Mouse (Mus musculus): Measurements from ENCODE around the gene Rapgef3. TPM values are rescaled to one million over a fixed set of nuclear protein-coding genes. Genes with fewer than 3 reads are reported as not detected.

Gene Rapgef3
- polyA plus RNA-seq, 1 experiment from 2014 or later, result 1.8 TPM

DNA sequence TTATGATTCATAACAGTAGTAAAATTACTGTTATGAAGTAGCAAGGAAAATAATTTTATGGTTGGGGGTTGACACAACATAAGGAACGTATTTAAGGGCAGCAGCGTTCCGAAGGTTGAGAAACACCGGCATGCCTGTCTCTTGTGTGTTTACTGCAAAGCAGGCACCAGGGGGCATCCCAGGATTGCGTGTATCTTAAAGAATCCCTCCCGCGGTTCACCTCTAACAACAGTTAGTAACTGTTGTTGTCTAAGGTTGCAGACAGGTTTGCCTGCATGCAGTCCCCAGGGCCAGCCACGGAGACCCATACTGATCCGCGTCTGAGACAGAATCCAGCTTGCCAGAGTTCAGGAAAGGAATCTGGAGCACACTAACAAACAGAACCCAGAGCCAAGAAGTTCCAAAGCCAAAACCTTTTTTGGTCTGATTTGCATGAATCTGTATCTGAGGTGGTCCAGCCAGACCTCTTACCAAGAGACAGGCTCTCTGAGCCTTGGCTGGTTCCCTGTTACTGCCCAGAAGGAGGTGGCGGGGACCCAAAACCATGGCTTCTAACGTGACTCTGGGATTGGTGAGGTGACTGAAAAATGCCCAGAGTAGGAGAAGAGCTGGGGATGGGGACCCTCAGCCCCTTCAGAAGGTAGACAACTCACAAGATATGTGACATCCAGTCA lies 49.8 kb downstream of the Rapgef3 start:
- H3K27ac ChIP-seq, result no peak overlapping the region
- no peaks in the 10 kb centered on the region; the same call in 1 of the 2 replicates for H3K9me3 ChIP-seq (replicated peaks)
- H3K9ac ChIP-seq, result no peak overlapping the region
- peaks cover 7% of the 10 kb centered on the region; the same call in 1 of the 2 replicates for H3K27me3 ChIP-seq
- no peaks in the 10 kb centered on the region for H3K36me3 ChIP-seq
- 25% methylated on average over 12 of the region's 12 CpGs for WGBS (ENCODE audit: insufficient replicate concordance)
- no peak for DNase-seq
- H3K4me1 ChIP-seq (replicated peaks), result no peaks in the 10 kb centered on the region
- no peak overlapping the region for H3K4me2 ChIP-seq
- no peak for ATAC-seq (ENCODE audit: low read depth)
- H3K4me3 ChIP-seq (replicated peaks), result no peak overlapping the region

DNA sequence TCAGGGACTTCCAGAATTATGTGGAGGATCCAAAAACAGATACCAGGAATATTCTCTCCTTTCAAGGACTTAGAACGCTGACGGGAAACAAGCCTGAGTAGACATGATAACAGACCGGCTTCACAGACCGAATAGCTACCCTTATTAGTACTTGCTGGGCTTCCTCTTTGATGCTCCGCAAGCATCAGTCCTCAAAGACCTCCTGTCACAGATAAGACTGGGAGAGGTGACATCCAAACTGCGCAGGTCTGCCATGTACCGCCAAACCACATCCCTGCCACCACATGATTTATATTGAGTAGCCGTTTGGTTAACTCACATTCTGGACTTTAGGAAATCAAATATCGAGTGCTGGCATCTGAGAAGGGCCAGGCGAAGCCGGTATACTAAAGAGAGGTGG lies 51.0 kb downstream of the Rapgef3 start:
- Histone ChIP-seq H3K4me2 (no peak overlapping the region), H3K27ac (no peak overlapping the region), H3K9me3 (replicated peaks) (no peaks in the 10 kb centered on the region; the same call in 1 of the 2 replicates), H3K4me3 (replicated peaks) (no peak overlapping the region), H3K9ac (no peak overlapping the region), H3K36me3 (no peaks in the 10 kb centered on the region), H3K4me1 (replicated peaks) (no peaks in the 10 kb centered on the region; the same call in 1 of the 2 replicates), H3K27me3 (peaks cover 12% of the 10 kb centered on the region)
- ATAC-seq (ENCODE audit: low read depth), result no peak
- no peak for DNase-seq
- 55% methylated on average over 11 of the region's 11 CpGs for WGBS (ENCODE audit: insufficient replicate concordance)

DNA sequence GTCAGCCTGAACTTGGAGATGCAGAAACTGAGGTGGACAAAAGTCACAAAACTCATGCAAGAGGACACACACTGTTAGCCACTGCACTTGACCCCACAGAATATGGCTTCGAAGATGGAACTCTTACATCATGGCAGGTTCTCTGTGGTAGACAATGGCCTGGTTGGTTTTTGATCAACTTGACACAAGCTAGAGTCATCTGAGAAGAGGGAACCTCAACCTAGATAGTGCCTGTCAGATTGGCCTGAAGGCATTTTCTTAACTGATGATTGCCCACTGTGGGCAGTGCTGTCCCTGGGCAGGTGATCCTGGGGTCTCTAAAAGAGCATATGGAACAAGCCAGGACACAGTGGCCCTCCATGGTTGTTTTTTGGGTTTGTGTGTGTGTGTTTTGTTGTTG lies 52.0 kb downstream of the Rapgef3 start:
- 68% methylated on average over 1 of the region's 1 CpGs for WGBS (ENCODE audit: insufficient replicate concordance)
- Histone ChIP-seq H3K9ac (no peak overlapping the region), H3K27ac (no peak overlapping the region), H3K4me1 (replicated peaks) (no peaks in the 10 kb centered on the region; the same call in 1 of the 2 replicates), H3K4me2 (no peak overlapping the region), H3K36me3 (no peaks in the 10 kb centered on the region), H3K27me3 (peaks cover 12% of the 10 kb centered on the region), H3K4me3 (replicated peaks) (no peak overlapping the region), H3K9me3 (replicated peaks) (no peaks in the 10 kb centered on the region; the same call in 1 of the 2 replicates)
- ATAC-seq (ENCODE audit: low read depth) (no peak), DNase-seq (no peak)

GRCm38 (mm10) chr15:97715083-97715482 lies 52.7 kb downstream of the Rapgef3 start:
- Histone ChIP-seq H3K4me3 (replicated peaks) (no peak overlapping the region), H3K27me3 (peaks cover 12% of the 10 kb centered on the region), H3K36me3 (no peaks in the 10 kb centered on the region), H3K9me3 (replicated peaks) (no peaks in the 10 kb centered on the region; the same call in 1 of the 2 replicates), H3K9ac (no peak overlapping the region), H3K4me1 (replicated peaks) (no peaks in the 10 kb centered on the region; the same call in 1 of the 2 replicates), H3K4me2 (no peak overlapping the region), H3K27ac (no peak overlapping the region)
- 80% methylated on average over 8 of the region's 8 CpGs for WGBS (ENCODE audit: insufficient replicate concordance)
- ATAC-seq (ENCODE audit: low read depth) (no peak), DNase-seq (no peak)

- Histone ChIP-seq H3K27me3 (peaks cover 4% of the 10 kb centered on the region; the same call in 1 of the 2 replicates), H3K4me1 (replicated peaks) (no peaks in the 10 kb centered on the region; the same call in 1 of the 2 replicates), H3K36me3 (no peaks in the 10 kb centered on the region), H3K27ac (no peak overlapping the region), H3K4me2 (no peak overlapping the region), H3K9me3 (replicated peaks) (no peaks in the 10 kb centered on the region; the same call in 1 of the 2 replicates), H3K9ac (no peak overlapping the region), H3K4me3 (replicated peaks) (no peak overlapping the region)
- ATAC-seq (ENCODE audit: low read depth), result no peak
- DNase-seq, result no peak
- 53% methylated on average over 6 of the region's 6 CpGs for WGBS (ENCODE audit: insufficient replicate concordance)
These were observed 55.2 kb downstream of the Rapgef3 start for GRCm38 (mm10) chr15:97712546-97712945.

- no peak for ATAC-seq (ENCODE audit: low read depth)
- H3K4me1 ChIP-seq (replicated peaks), result peaks cover 6% of the 10 kb centered on the region
- H3K27ac ChIP-seq, result no peak overlapping the region
- H3K9me3 ChIP-seq (replicated peaks), result no peaks in the 10 kb centered on the region; the same call in 1 of the 2 replicates
- H3K4me2 ChIP-seq, result no peak overlapping the region
- no peak overlapping the region for H3K9ac ChIP-seq
- 63% methylated on average over 6 of the region's 6 CpGs for whole genome bisulfite sequencing (ENCODE audit: insufficient replicate concordance)
- no peak overlapping the region for H3K4me3 ChIP-seq (replicated peaks)
- no peak for DNase-seq
- peaks cover 4% of the 10 kb centered on the region; the same call in 1 of the 2 replicates for H3K27me3 ChIP-seq
- no peaks in the 10 kb centered on the region for H3K36me3 ChIP-seq
These were observed 56.9 kb downstream of the Rapgef3 start for GRCm38 (mm10) chr15:97710906-97711305.

GRCm38 (mm10) chr15:97705211-97706050 lies 62.3 kb downstream of the Rapgef3 start, which contains the start of gene Rpap3:
Rpap3 (minus strand) TSS chr15:97705825.
- Histone ChIP-seq H3K4me2 (peak within 1 kb of the TSS; percentile 89), H3K9ac (peak within 1 kb of the TSS; percentile 86), H3K4me1 (replicated peaks) (peaks cover 23% of the 10 kb centered on the region), H3K27me3 (no peaks in the 10 kb centered on the region), H3K4me3 (replicated peaks) (peak within 1 kb of the TSS; percentile 92), H3K36me3 (peaks cover 25% of the 10 kb centered on the region), H3K27ac (0 out of 2 replicates have a peak within 1 kb of the TSS, but pooled peaks have one; percentile 23), H3K9me3 (replicated peaks) (no peaks in the 10 kb centered on the region)
- WGBS (ENCODE audit: insufficient replicate concordance), result under 1% methylated on average over 70 of the region's 71 CpGs
- DNase-seq, result peak; percentile 75
- ATAC-seq (ENCODE audit: low read depth), result peak; percentile 96

DNA sequence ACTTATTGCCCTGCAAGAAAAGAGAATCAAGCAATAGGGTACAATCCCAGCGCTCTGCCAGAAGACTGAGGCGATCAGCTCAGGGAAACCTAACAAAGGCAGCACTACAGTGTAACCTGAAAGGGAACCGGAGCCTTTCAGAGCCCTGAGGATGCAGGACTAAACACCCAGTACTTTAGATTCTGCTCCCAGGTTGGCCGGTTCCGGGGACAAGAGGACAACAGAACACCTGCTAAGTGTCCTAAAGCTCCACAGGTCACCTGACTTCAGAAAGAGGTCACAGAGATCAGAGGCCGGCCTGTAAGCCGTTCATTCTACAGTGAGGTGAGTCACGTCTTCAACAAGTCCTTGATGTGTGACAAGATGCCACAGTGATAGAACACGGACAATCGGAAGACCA lies 71.2 kb downstream of the Rapgef3 start:
- Histone ChIP-seq H3K27ac (no peak overlapping the region), H3K4me2 (no peak overlapping the region), H3K4me3 (replicated peaks) (no peak overlapping the region), H3K36me3 (peaks cover 89% of the 10 kb centered on the region), H3K9ac (no peak overlapping the region), H3K9me3 (replicated peaks) (no peaks in the 10 kb centered on the region), H3K27me3 (no peaks in the 10 kb centered on the region), H3K4me1 (replicated peaks) (no peaks in the 10 kb centered on the region)
- WGBS (ENCODE audit: insufficient replicate concordance), result 82% methylated on average over 10 of the region's 10 CpGs
- DNase-seq (no peak), ATAC-seq (ENCODE audit: low read depth) (no peak)

Other genes with a start within 250 kb of the Rapgef3 start
- 13.1 and 17.4 TPM in 2 replicates for gene Rpap3, start 62.1 kb downstream of the Rapgef3 start, polyA plus RNA-seq (2015; fragmentation: Nextera tagmentation; extraction: Ambion mirVana)
- gene Endou, start 36.6 kb downstream of the Rapgef3 start, polyA plus RNA-seq (2015; fragmentation: Nextera tagmentation; extraction: Ambion mirVana), result 0.07 TPM in 1 of 2 replicates, not detected in the other
- 89.5 and 101 TPM in 2 replicates for gene Slc48a1, start 10.5 kb upstream of the Rapgef3 start, polyA plus RNA-seq (2015; fragmentation: Nextera tagmentation; extraction: Ambion mirVana)
- gene Hdac7, start 76.5 kb upstream of the Rapgef3 start, polyA plus RNA-seq (2015; fragmentation: Nextera tagmentation; extraction: Ambion mirVana), result 8.0 and 8.3 TPM in 2 replicates
- gene Vdr, start 142.7 kb upstream of the Rapgef3 start, polyA plus RNA-seq (2015; fragmentation: Nextera tagmentation; extraction: Ambion mirVana), result 0.22 and 0.41 TPM in 2 replicates
- gene Tmem106c, start 196.2 kb upstream of the Rapgef3 start, polyA plus RNA-seq (2015; fragmentation: Nextera tagmentation; extraction: Ambion mirVana), result 14.8 and 15.8 TPM in 2 replicates
- 0.27 and 0.28 TPM in 2 replicates for gene Col2a1, start 236.7 kb upstream of the Rapgef3 start, polyA plus RNA-seq (2015; fragmentation: Nextera tagmentation; extraction: Ambion mirVana)

Measured in liver, embryonic 13.5 days (tissue).